In the genomic region with DNA sequence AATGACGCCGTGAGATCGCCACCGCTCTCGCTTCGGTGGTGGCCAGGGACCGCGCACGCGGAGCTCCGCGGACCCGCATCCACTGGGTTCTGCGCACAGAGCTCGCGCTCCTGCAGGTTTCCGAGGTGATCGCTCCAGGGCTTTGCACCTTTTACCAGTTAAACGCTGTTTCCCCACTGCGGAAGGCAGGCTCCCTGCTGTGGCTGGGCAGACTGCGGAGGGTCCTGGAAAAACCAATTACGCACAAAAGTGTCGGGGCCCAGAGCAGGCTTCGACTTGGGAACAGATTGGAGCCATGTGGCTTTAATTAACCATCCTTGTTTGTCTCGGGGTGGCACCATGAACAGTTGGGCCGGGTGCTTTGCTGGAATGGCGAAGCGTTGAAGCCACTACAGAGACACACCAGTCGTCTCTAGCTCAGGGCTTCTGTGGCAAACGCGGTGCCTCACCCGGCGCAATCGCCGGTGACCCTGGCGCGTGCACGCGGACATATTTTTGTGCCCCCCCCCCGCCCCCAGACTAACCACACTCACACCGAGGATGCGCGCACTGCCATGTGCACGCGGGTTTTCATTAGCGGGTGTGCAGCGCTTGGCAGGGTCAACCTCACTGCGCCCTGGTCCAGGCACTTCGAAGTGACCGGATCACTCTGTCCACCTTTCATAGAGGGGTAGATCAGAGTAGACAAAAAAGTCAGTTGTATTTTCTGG, we compare ENCODE assay signal across 10 mouse cellular contexts. TPM values are rescaled to one million over a fixed set of nuclear protein-coding genes. Genes with fewer than 3 reads are reported as not detected.
A peak's percentile ranks its signal among the peaks of the same experiment; 100 is the strongest.
DNase-seq lines count a peak whose midpoint lies in the region; ATAC-seq and TF ChIP-seq lines count a peak whose summit lies in the region.
"Had no signal": no experiment of that assay in that cellular context is flagged by ENCODE, and none has a peak within 500 bp of the region (broad histone marks: within the 10 kb centered on the region; RNA-seq: fewer than 3 reads in every experiment).

No protein-coding gene starts in this region.

- H3K36me3 ChIP-seq in heart, adult 2 months (ENCODE audit: control insufficient read depth, insufficient read depth, low read length): peaks cover 23% of the 10 kb centered on the region
- peaks cover 10% of the 10 kb centered on the region; the same call in 1 of the 2 replicates for H3K36me3 ChIP-seq in forebrain, embryonic 10.5 days (replicated peaks)
- H3K36me3 ChIP-seq in intestine, embryonic 14.5 days (ENCODE audit: control insufficient read depth, insufficient read depth, low read length): peaks cover 34% of the 10 kb centered on the region
- H3K36me3 ChIP-seq in liver, embryonic 12.5 days: no peaks in the 10 kb centered on the region

- peak overlapping the region; percentile 59 for H3K4me2 ChIP-seq in intestine, embryonic 14.5 days (ENCODE audit: low read length)
- H3K4me2 ChIP-seq in liver, embryonic 12.5 days: peak overlapping the region; percentile 62

- H3K9me3 ChIP-seq in forebrain, embryonic 10.5 days: no peaks in the 10 kb centered on the region
- no peaks in the 10 kb centered on the region for H3K9me3 ChIP-seq in intestine, embryonic 14.5 days (ENCODE audit: control insufficient read depth, low read length)
- no peaks in the 10 kb centered on the region for H3K9me3 ChIP-seq in liver, embryonic 12.5 days (replicated peaks)

- H3K9ac ChIP-seq in heart, adult 2 months (ENCODE audit: low read depth, low read length): peak overlapping the region; percentile 78
- H3K9ac ChIP-seq in intestine, embryonic 14.5 days (ENCODE audit: low read length): peak overlapping the region; percentile 72
- H3K9ac ChIP-seq in liver, embryonic 12.5 days: no peak overlapping the region

- H3K27me3 ChIP-seq in heart, adult 2 months (ENCODE audit: control insufficient read depth, insufficient read depth, low read length): no peaks in the 10 kb centered on the region
- peaks cover 76% of the 10 kb centered on the region for H3K27me3 ChIP-seq in forebrain, embryonic 10.5 days (ENCODE audit: poor library complexity, severe bottlenecking)
- no peaks in the 10 kb centered on the region for H3K27me3 ChIP-seq in intestine, embryonic 14.5 days (replicated peaks; ENCODE audit: control insufficient read depth, insufficient read depth, low read length)
- H3K27me3 ChIP-seq in liver, embryonic 12.5 days (replicated peaks): peaks cover 65% of the 10 kb centered on the region
- H3K27me3 ChIP-seq: Patski had no signal

- intact Hi-C loops in heart, adult 2 months (cut with DNase I): loop anchor here (2.0 to 5.0 kb wide), 4 partner anchors 36 to 139 kb away; no protein-coding TSS in a partner anchor

- peak; percentile 24 for ATAC-seq in intestine, embryonic 14.5 days (replicated peaks; ENCODE audit: low FRiP score, low TSS enrichment, low read depth)
- ATAC-seq in liver, embryonic 12.5 days: no peak

- no peak for TF ChIP-seq CTCF in heart, adult 2 months (IDR thresholded peaks at IDR 0.05)

- H3K4me1 ChIP-seq in heart, adult 2 months (ENCODE audit: control insufficient read depth, insufficient read depth, low read length): peaks cover 8% of the 10 kb centered on the region
- peaks cover 50% of the 10 kb centered on the region for H3K4me1 ChIP-seq in forebrain, embryonic 10.5 days
- H3K4me1 ChIP-seq in intestine, embryonic 14.5 days (replicated peaks; ENCODE audit: control insufficient read depth, insufficient read depth, low read length): peaks cover 55% of the 10 kb centered on the region
- 0 out of 2 replicates have a peak, but pooled peaks cover 5% of the 10 kb centered on the region for H3K4me1 ChIP-seq in liver, embryonic 12.5 days

- H3K4me3 ChIP-seq in heart, adult 2 months: peak overlapping the region; percentile 66
- peak overlapping the region; percentile 59 for H3K4me3 ChIP-seq in forebrain, embryonic 10.5 days
- peak overlapping the region; percentile 84 for H3K4me3 ChIP-seq in intestine, embryonic 14.5 days (ENCODE audit: low read depth, low read length)
- H3K4me3 ChIP-seq in liver, embryonic 12.5 days: peak overlapping the region; percentile 46

- WGBS in heart, adult 2 months: under 1% methylated on average over 50 of the region's 50 CpGs
- WGBS in forebrain, embryonic 10.5 days: under 1% methylated on average over 50 of the region's 50 CpGs
- WGBS in intestine, embryonic 14.5 days: under 1% methylated on average over 50 of the region's 50 CpGs
- under 1% methylated on average over 50 of the region's 50 CpGs for WGBS in liver, embryonic 12.5 days (ENCODE audit: insufficient replicate concordance)

- no peak for TF ChIP-seq EP300 in heart, adult 2 months (IDR thresholded peaks at IDR 0.05; ENCODE audit: insufficient read depth, low read depth, low read length)

- H3K27ac ChIP-seq in heart, adult 2 months: peak overlapping the region; percentile 72
- peak overlapping the region; percentile 80 for H3K27ac ChIP-seq in forebrain, embryonic 10.5 days
- H3K27ac ChIP-seq in intestine, embryonic 14.5 days (ENCODE audit: low read depth): peak overlapping the region; percentile 89
- H3K27ac ChIP-seq in liver, embryonic 12.5 days: no peak overlapping the region

- H3K79me2 ChIP-seq in heart, adult 2 months (replicated peaks; ENCODE audit: control insufficient read depth, insufficient read depth, low read length): no peaks in the 10 kb centered on the region

- TF ChIP-seq POLR2A in heart, adult 2 months (IDR thresholded peaks at IDR 0.05; ENCODE audit: insufficient read depth, low read depth, low read length): no peak

- DNase-seq in heart, adult 2 months: peak; percentile 33 to 62
- DNase-seq in heart, adult 8-10 months (ENCODE audit: low spot score): no peak
- peak; percentile 67 for DNase-seq in Muller cell, postnatal 12 days (ENCODE audit: inconsistent ontology term)
- peak; percentile 39 for DNase-seq in forebrain, embryonic 10.5 days (ENCODE audit: extremely low spot score, low spot score)
- peak; percentile 76 for DNase-seq in intestine, embryonic 14.5 days (ENCODE audit: low spot score)
- DNase-seq in right cerebral cortex, postnatal 4 days: peak; percentile 44
- no peak for DNase-seq in cerebellum, adult 9-10 months

RNA-seq across cellular contexts. Expression of a gene that starts 0.8 kb away (rescaled TPM):
- total RNA-seq in heart, adult 2 months (2021): 10 to 100 TPM; 55.3 to 58.1 TPM
- polyA plus RNA-seq in heart, adult 2 months (2012; rRNA removed): 25.1 and 44.1 TPM in 2 replicates
- 10 to 100 TPM; 44.0 to 51.1 (median 48.7) TPM for total RNA-seq in heart, adult 8-10 months (2022)
- polyA plus RNA-seq in forebrain, embryonic 10.5 days (2016; fragmentation: Nextera tagmentation; extraction: Ambion mirVana): 22.6 and 23.1 TPM in 2 replicates
- polyA plus RNA-seq in intestine, embryonic 14.5 days (2014; fragmentation: Nextera tagmentation; extraction: Ambion mirVana): 96.3 and 102 TPM in 2 replicates
- 8.3 and 8.6 TPM in 2 replicates for polyA plus RNA-seq in liver, embryonic 12.5 days (2016; fragmentation: Nextera tagmentation; extraction: Ambion mirVana)

RNA-seq across cellular contexts. Expression of a gene that starts 25.3 kb away (rescaled TPM):
- not detected for total RNA-seq in heart, adult 2 months (2021)
- not detected in 2 replicates for polyA plus RNA-seq in heart, adult 2 months (2012; rRNA removed)
- total RNA-seq in heart, adult 8-10 months (2022): not detected
- polyA plus RNA-seq in forebrain, embryonic 10.5 days (2016; fragmentation: Nextera tagmentation; extraction: Ambion mirVana): not detected in 2 replicates
- not detected in 2 replicates for polyA plus RNA-seq in intestine, embryonic 14.5 days (2014; fragmentation: Nextera tagmentation; extraction: Ambion mirVana)
- polyA plus RNA-seq in liver, embryonic 12.5 days (2016; fragmentation: Nextera tagmentation; extraction: Ambion mirVana): not detected in 2 replicates
- total RNA-seq: heart, postnatal 36 days had no signal
- polyA plus RNA-seq: Patski had no signal

Comparison
In these comparisons a context has a peak if more than half of its experiments do, and no peak if none do; other contexts are left out.
1. DNase-seq: peak in heart, adult 2 months (2 of 2), Muller cell, postnatal 12 days (single experiment), forebrain, embryonic 10.5 days (single experiment), intestine, embryonic 14.5 days (single experiment) and right cerebral cortex, postnatal 4 days (single experiment); none in heart, adult 8-10 months (single experiment) and cerebellum, adult 9-10 months (single experiment).
2. Peak in every context shown above with its lines, with median percentiles within 50 percentile points of each other: H3K4me3 ChIP-seq.